Mouse (Mus musculus) urinary bladder, postnatal 36 days (tissue): ENCODE measurements around the gene Cog5.
"Not testable (repeated sequence)": the region's sequence is repeated elsewhere in the genome, so short reads cannot be mapped to it uniquely, and the experiment has no call there.

Experiments used
- DNase-seq, 2 experiments: peaks; one replicate each; pipeline ENCODE4 v3.0.0; 2022; ENCODE audit warnings: low spot score in 2 of 2, mixed read lengths in 1 of 2

Gene Cog5

GRCm38 (mm10) chr12:31654197-31654964 lies at the start of gene Cog5, which contains the start of gene Dus4l:
Gene Cog5 (plus strand): TSS chr12:31654869.
Gene Dus4l (minus strand): TSS chr12:31654826.
- peak; percentile 98 to 99 for DNase-seq

GRCm38 (mm10) chr12:31604894-31605293 lies 49.8 kb upstream of the Cog5 start:
- no peak for DNase-seq

GRCm38 (mm10) chr12:31608138-31608537 lies 46.5 kb upstream of the Cog5 start:
- DNase-seq, result no peak

- no peak for DNase-seq
Measured at GRCm38 (mm10) chr12:31613353-31613752, 41.3 kb upstream of the Cog5 start.

- no peak for DNase-seq
Measured at GRCm38 (mm10) chr12:31620106-31620505, 34.6 kb upstream of the Cog5 start.

GRCm38 (mm10) chr12:31625016-31625415 lies 29.7 kb upstream of the Cog5 start:
- DNase-seq, result no peak

GRCm38 (mm10) chr12:31628396-31628795 lies 26.3 kb upstream of the Cog5 start:
- not testable (repeated sequence) for DNase-seq

GRCm38 (mm10) chr12:31633970-31634342 lies 20.7 kb upstream of the Cog5 start:
- peak; percentile 5 for DNase-seq

GRCm38 (mm10) chr12:31634343-31635239 lies 20.1 kb upstream of the Cog5 start, which contains the start of gene Bcap29:
Gene Bcap29 (minus strand): TSS chr12:31634658.
- DNase-seq, result peak; percentile 60 to 78

GRCm38 (mm10) chr12:31635240-31635607 lies 19.4 kb upstream of the Cog5 start:
- DNase-seq, result no peak

- DNase-seq, result no peak
Measured at GRCm38 (mm10) chr12:31653611-31654010, 1.1 kb upstream of the Cog5 start.

- no peak for DNase-seq
Measured at GRCm38 (mm10) chr12:31654965-31655477, 352 bp downstream of the Cog5 start.

GRCm38 (mm10) chr12:31656841-31657240 lies 2.2 kb downstream of the Cog5 start:
- no peak for DNase-seq

GRCm38 (mm10) chr12:31665999-31666398 lies 11.3 kb downstream of the Cog5 start:
- no peak for DNase-seq

- DNase-seq, result no peak
Measured at GRCm38 (mm10) chr12:31667187-31667586, 12.5 kb downstream of the Cog5 start.

GRCm38 (mm10) chr12:31686679-31687078 lies 32.0 kb downstream of the Cog5 start:
- no peak for DNase-seq

- DNase-seq, result no peak
Measured at GRCm38 (mm10) chr12:31693278-31693677, 38.6 kb downstream of the Cog5 start.

- no peak for DNase-seq
Measured at GRCm38 (mm10) chr12:31700623-31701347, 46.1 kb downstream of the Cog5 start.

GRCm38 (mm10) chr12:31701411-31701810 lies 46.7 kb downstream of the Cog5 start:
- DNase-seq, result no peak

GRCm38 (mm10) chr12:31703904-31704303 lies 49.2 kb downstream of the Cog5 start:
- DNase-seq, result no peak

GRCm38 (mm10) chr12:31706168-31706567 lies 51.5 kb downstream of the Cog5 start:
- no peak for DNase-seq

- DNase-seq, result no peak
Measured at GRCm38 (mm10) chr12:31707531-31707930, 52.9 kb downstream of the Cog5 start.
